Mouse (Mus musculus) T-helper 17 cell (primary cell): ENCODE measurements around the gene Tbc1d14.

Experiments
- in situ Hi-C, 2 experiments: fragments of 300-600 bp; cut with MboI, MseI; formaldehyde crosslinking; loops; 1 replicate in 1 of 2; 2 replicates in 1 of 2; pipeline ENCODE4 v1.15.1; 2025; ENCODE audit warnings: high pct_unique_total_duplicates in 2 of 2

The Tbc1d14 gene

GRCm38 (mm10) chr5:36556906-36557305 is 36.2 kb downstream of the Tbc1d14 start:
- in situ Hi-C loops, result no loop called here

GRCm38 (mm10) chr5:36556289-36556688 is 36.8 kb downstream of the Tbc1d14 start:
- in situ Hi-C loops, result no loop called here

GRCm38 (mm10) chr5:36554496-36554895 is 38.6 kb downstream of the Tbc1d14 start:
- in situ Hi-C loops, result no loop called here

GRCm38 (mm10) chr5:36553886-36554285 is 39.2 kb downstream of the Tbc1d14 start:
- in situ Hi-C loops, result no loop called here

GRCm38 (mm10) chr5:36553056-36553606 is 39.9 kb downstream of the Tbc1d14 start:
- in situ Hi-C loops, result no loop called here

- in situ Hi-C loops, result no loop called here
Observed at GRCm38 (mm10) chr5:36552391-36552790, 40.7 kb downstream of the Tbc1d14 start.

GRCm38 (mm10) chr5:36549243-36549642 is 43.8 kb downstream of the Tbc1d14 start:
- in situ Hi-C loops, result no loop called here

- in situ Hi-C loops, result no loop called here
Observed at GRCm38 (mm10) chr5:36544765-36545164, 48.3 kb downstream of the Tbc1d14 start.

GRCm38 (mm10) chr5:36540928-36541327 is 52.1 kb downstream of the Tbc1d14 start:
- in situ Hi-C loops, result no loop called here

GRCm38 (mm10) chr5:36538576-36539187 is 54.4 kb downstream of the Tbc1d14 start:
- in situ Hi-C loops, result no loop called here

- in situ Hi-C loops, result no loop called here
Observed at GRCm38 (mm10) chr5:36536424-36536823, 56.7 kb downstream of the Tbc1d14 start.

- in situ Hi-C loops, result no loop called here
Observed at GRCm38 (mm10) chr5:36535438-36536176, 57.5 kb downstream of the Tbc1d14 start.

- in situ Hi-C loops, result loop anchor here in 1 of 2 experiments (5.0 kb wide), 1 partner anchor 52 kb away; the partner anchor contains the start of genes Ccdc96 and Tada2b
Observed at GRCm38 (mm10) chr5:36534455-36535030, 58.5 kb downstream of the Tbc1d14 start.

- in situ Hi-C loops, result loop anchor here in 1 of 2 experiments (5.0 kb wide), 1 partner anchor 48 kb away; the partner anchor contains the start of genes Ccdc96 and Tada2b
Observed at GRCm38 (mm10) chr5:36530129-36530751, 62.8 kb downstream of the Tbc1d14 start.

- in situ Hi-C loops, result loop anchor here (5.0 kb wide), 2 partner anchors 47 to 53 kb away; partner anchors contain the start of genes Ccdc96 (in 1 of the 2) and Tada2b (in 1 of the 2)
Observed at GRCm38 (mm10) chr5:36529698-36530097, 63.4 kb downstream of the Tbc1d14 start.

GRCm38 (mm10) chr5:36526921-36527320 is 66.2 kb downstream of the Tbc1d14 start:
- in situ Hi-C loops, result loop anchor here (5.0 kb wide), 1 partner anchor 55 kb away; no protein-coding TSS in a partner anchor

- in situ Hi-C loops, result loop anchor here (5.0 kb wide), 1 partner anchor 56 kb away; no protein-coding TSS in a partner anchor
Observed at GRCm38 (mm10) chr5:36526274-36526673, 66.8 kb downstream of the Tbc1d14 start.

GRCm38 (mm10) chr5:36525216-36525615 is 67.9 kb downstream of the Tbc1d14 start:
- in situ Hi-C loops, result loop anchor here (5.0 kb wide), 1 partner anchor 57 kb away; no protein-coding TSS in a partner anchor

GRCm38 (mm10) chr5:36523219-36523703 is 69.8 kb downstream of the Tbc1d14 start:
- in situ Hi-C loops, result no loop called here

GRCm38 (mm10) chr5:36522782-36523181 is 70.3 kb downstream of the Tbc1d14 start:
- in situ Hi-C loops, result no loop called here

- in situ Hi-C loops, result no loop called here
Observed at GRCm38 (mm10) chr5:36519751-36520150, 73.3 kb downstream of the Tbc1d14 start.
